In genomic region chr11:5239706-5240690, GRCm38 (mm10) we compare ENCODE assay signal across 8 mouse cellular contexts. TPM values are rescaled to one million over a fixed set of nuclear protein-coding genes. Genes with fewer than 3 reads are reported as not detected.
DNase-seq lines count a peak whose midpoint lies in the region; ATAC-seq and TF ChIP-seq lines count a peak whose summit lies in the region.

No protein-coding gene starts in this region.

- no peak overlapping the region for H3K4me2 ChIP-seq in forebrain, embryonic 16.5 days (ENCODE audit: low read length)
- no peak overlapping the region for H3K4me2 ChIP-seq in hindbrain, embryonic 16.5 days (ENCODE audit: low read length)
- H3K4me2 ChIP-seq in midbrain, embryonic 11.5 days = peak overlapping the region; percentile 8

- H3K9me3 ChIP-seq in forebrain, embryonic 10.5 days = no peaks in the 10 kb centered on the region
- H3K9me3 ChIP-seq in forebrain, embryonic 16.5 days (ENCODE audit: control insufficient read depth, low read length) = no peaks in the 10 kb centered on the region
- H3K9me3 ChIP-seq in G1E (replicated peaks) = no peaks in the 10 kb centered on the region
- H3K9me3 ChIP-seq in hindbrain, embryonic 16.5 days (ENCODE audit: control insufficient read depth, low read length) = no peaks in the 10 kb centered on the region
- H3K9me3 ChIP-seq in midbrain, embryonic 11.5 days (ENCODE audit: control insufficient read depth, low read length) = no peaks in the 10 kb centered on the region

- no peak for TF ChIP-seq CTCF in G1E (IDR thresholded peaks at IDR 0.05; ENCODE audit: low read depth, low read length)

- no peak for ATAC-seq in forebrain, embryonic 16.5 days
- ATAC-seq in G1E (ENCODE audit: extremely low read depth, insufficient number of reproducible peaks, low FRiP score, poor library complexity, severe bottlenecking) = 0 out of 2 replicates have a peak, but pooled peaks have one; percentile 22
- ATAC-seq in hindbrain, embryonic 16.5 days = 0 out of 2 replicates have a peak, but pooled peaks have one; percentile 14
- ATAC-seq in midbrain, embryonic 11.5 days (ENCODE audit: low FRiP score) = peak; percentile 88

- peaks cover 58% of the 10 kb centered on the region for H3K4me1 ChIP-seq in forebrain, embryonic 10.5 days
- H3K4me1 ChIP-seq in forebrain, embryonic 16.5 days (replicated peaks; ENCODE audit: control insufficient read depth, insufficient read depth, low read length) = peaks cover 15% of the 10 kb centered on the region
- H3K4me1 ChIP-seq in G1E (ENCODE audit: insufficient read depth, low read depth, low read length) = no peaks in the 10 kb centered on the region
- H3K4me1 ChIP-seq in hindbrain, embryonic 16.5 days (ENCODE audit: control insufficient read depth, insufficient read depth, low read depth, low read length) = peaks cover 10% of the 10 kb centered on the region
- H3K4me1 ChIP-seq in midbrain, embryonic 11.5 days (ENCODE audit: control insufficient read depth, insufficient read depth, low read length) = peaks cover 22% of the 10 kb centered on the region

- no peak overlapping the region for H3K9ac ChIP-seq in forebrain, embryonic 16.5 days (replicated peaks; ENCODE audit: low read depth, low read length)
- no peak overlapping the region; the same call in 1 of the 2 replicates for H3K9ac ChIP-seq in hindbrain, embryonic 16.5 days (ENCODE audit: low read depth, low read length)
- peak overlapping the region; percentile 39 for H3K9ac ChIP-seq in midbrain, embryonic 11.5 days (ENCODE audit: low read length)

- no peaks in the 10 kb centered on the region for H3K27me3 ChIP-seq in forebrain, embryonic 10.5 days (ENCODE audit: poor library complexity, severe bottlenecking)
- no peaks in the 10 kb centered on the region for H3K27me3 ChIP-seq in forebrain, embryonic 16.5 days (replicated peaks; ENCODE audit: control insufficient read depth, insufficient read depth, low read length)
- H3K27me3 ChIP-seq in G1E (ENCODE audit: insufficient read depth, low read length) = peaks cover 8% of the 10 kb centered on the region; the same call in 1 of the 2 replicates
- H3K27me3 ChIP-seq in hindbrain, embryonic 16.5 days (replicated peaks; ENCODE audit: control insufficient read depth, insufficient read depth, low read length) = no peaks in the 10 kb centered on the region
- H3K27me3 ChIP-seq in midbrain, embryonic 11.5 days (ENCODE audit: control insufficient read depth, insufficient read depth, low read length) = no peaks in the 10 kb centered on the region

- peaks cover 35% of the 10 kb centered on the region for H3K36me3 ChIP-seq in forebrain, embryonic 10.5 days (replicated peaks)
- no peaks in the 10 kb centered on the region for H3K36me3 ChIP-seq in forebrain, embryonic 16.5 days (ENCODE audit: control insufficient read depth, insufficient read depth)
- H3K36me3 ChIP-seq in G1E (replicated peaks) = no peaks in the 10 kb centered on the region
- H3K36me3 ChIP-seq in hindbrain, embryonic 16.5 days (ENCODE audit: control insufficient read depth, insufficient read depth, low read length) = peaks cover 4% of the 10 kb centered on the region; the same call in 1 of the 2 replicates
- H3K36me3 ChIP-seq in midbrain, embryonic 11.5 days (ENCODE audit: control insufficient read depth, insufficient read depth, low read length) = no peaks in the 10 kb centered on the region; the same call in 1 of the 2 replicates

- peak overlapping the region; percentile 78 for H3K27ac ChIP-seq in forebrain, embryonic 10.5 days
- no peak overlapping the region for H3K27ac ChIP-seq in forebrain, embryonic 16.5 days (ENCODE audit: low read length)
- H3K27ac ChIP-seq in hindbrain, embryonic 16.5 days (ENCODE audit: low read depth, low read length) = peak overlapping the region; percentile 9; the same call in 1 of the 2 replicates
- H3K27ac ChIP-seq in midbrain, embryonic 11.5 days (ENCODE audit: low read depth, low read length) = peak overlapping the region; percentile 71

- peak overlapping the region; percentile 9; the same call in 1 of the 2 replicates for H3K4me3 ChIP-seq in forebrain, embryonic 10.5 days
- H3K4me3 ChIP-seq in forebrain, embryonic 16.5 days (replicated peaks; ENCODE audit: low read length) = no peak overlapping the region
- no peak overlapping the region for H3K4me3 ChIP-seq in G1E (ENCODE audit: low read depth, low read length)
- no peak overlapping the region for H3K4me3 ChIP-seq in hindbrain, embryonic 16.5 days (ENCODE audit: low read length)
- H3K4me3 ChIP-seq in midbrain, embryonic 11.5 days (ENCODE audit: low read depth, low read length) = no peak overlapping the region

- 9% methylated on average over 10 of the region's 10 CpGs for WGBS in forebrain, embryonic 10.5 days
- 10% methylated on average over 10 of the region's 10 CpGs for WGBS in forebrain, embryonic 16.5 days
- 20% methylated on average over 10 of the region's 10 CpGs for WGBS in hindbrain, embryonic 16.5 days
- 6% methylated on average over 10 of the region's 10 CpGs for WGBS in midbrain, embryonic 11.5 days

- DNase-seq in forebrain, embryonic 10.5 days (ENCODE audit: extremely low spot score, low spot score) = peak; percentile 49
- DNase-seq in G1E (ENCODE audit: low spot score) = no peak
- DNase-seq in midbrain, embryonic 11.5 days (ENCODE audit: low spot score, missing footprints) = peak; percentile 92
- DNase-seq in spleen, postnatal 36 days (ENCODE audit: low spot score in 2 of 2) = no peak
- DNase-seq in testis, postnatal 10 days (ENCODE audit: low spot score) = no peak
- no peak for DNase-seq in left cerebral cortex, adult 11 months (ENCODE audit: low spot score)

RNA-seq across cellular contexts. Expression of gene Kremen1, which starts 21.4 kb away (rescaled TPM):
- polyA plus RNA-seq in forebrain, embryonic 10.5 days (2016; fragmentation: Nextera tagmentation; extraction: Ambion mirVana) = 11.4 TPM in 2 replicates
- polyA plus RNA-seq in forebrain, embryonic 16.5 days (2015; fragmentation: Nextera tagmentation; extraction: Ambion mirVana) = 4.7 and 6.3 TPM in 2 replicates
- 2.3 and 3.4 TPM in 2 replicates for total RNA-seq in G1E (2014; fragmentation: Nextera tagmentation)
- 2.7 and 3.0 TPM in 2 replicates for total RNA-seq in G1E (2017)
- polyA plus RNA-seq in G1E (2012) = 2.8 and 2.9 TPM in 2 replicates
- polyA plus RNA-seq in hindbrain, embryonic 16.5 days (2015; fragmentation: Nextera tagmentation; extraction: Ambion mirVana) = 4.8 and 7.1 TPM in 2 replicates
- polyA plus RNA-seq in midbrain, embryonic 11.5 days (2014; fragmentation: Nextera tagmentation; extraction: Ambion mirVana) = 4.9 and 6.9 TPM in 2 replicates

Comparison
In these comparisons a context has a peak if more than half of its experiments do, and no peak if none do; other contexts are left out.
1. DNase-seq: peak in forebrain, embryonic 10.5 days (single experiment) and midbrain, embryonic 11.5 days (single experiment); none in G1E (single experiment), spleen, postnatal 36 days (0 of 2), testis, postnatal 10 days (single experiment) and left cerebral cortex, adult 11 months (single experiment).